Mouse (Mus musculus) limb, embryonic 13.5 days (tissue): ENCODE measurements at regions not wholly inside any gene's neighbourhood (a gene's known extent, or its start where the extent isn't known, plus 50 kb on each side); places are given as distances from the start of the nearest gene placed in this dataset.
A peak's percentile ranks its signal among the peaks of the same experiment; 100 is the strongest.

Experiments
- ATAC-seq: fragments of 200-750 bp; cut with Nextera tagmentation; 2 replicates; pipeline ENCODE4 v1.8.0; 2017; ENCODE audit warnings: low read depth, moderate number of reproducible peaks, moderate TSS enrichment; ENCODE audit not compliant: low FRiP score
- H3K27ac ChIP-seq: fragments of 300-500 bp; sonication (generic); 2 replicates; pipeline ENCODE4 v1.5.1; 2015; ENCODE audit warnings: inconsistent platforms, mild to moderate bottlenecking, moderate library complexity
- H3K27me3 ChIP-seq: fragments of 300-500 bp; sonication (generic); 2 replicates; pipeline ENCODE4 v1.6.1; 2015; ENCODE audit warnings: mild to moderate bottlenecking, inconsistent platforms
- H3K36me3 ChIP-seq: fragments of 300-500 bp; sonication (generic); 2 replicates; pipeline ENCODE4 v1.6.1; 2015; ENCODE audit warnings: inconsistent platforms, mild to moderate bottlenecking, moderate library complexity
- H3K4me1 ChIP-seq: fragments of 300-500 bp; sonication (generic); 2 replicates; pipeline ENCODE4 v1.6.1; 2015; ENCODE audit warnings: inconsistent platforms
- H3K4me2 ChIP-seq: fragments of 300-500 bp; sonication (generic); replicated peaks from 2 replicates; pipeline ENCODE4 v1.6.1; 2015; ENCODE audit warnings: inconsistent platforms, mild to moderate bottlenecking, moderate library complexity
- H3K4me3 ChIP-seq: fragments of 300-500 bp; sonication (generic); 2 replicates; pipeline ENCODE4 v1.5.1; 2015; ENCODE audit warnings: moderate library complexity, mild to moderate bottlenecking, inconsistent platforms
- H3K9ac ChIP-seq: fragments of 300-500 bp; sonication (generic); 2 replicates; pipeline ENCODE4 v1.6.1; 2015; ENCODE audit warnings: mild to moderate bottlenecking, inconsistent platforms
- H3K9me3 ChIP-seq: fragments of 300-500 bp; sonication (generic); 2 replicates; pipeline ENCODE4 v1.6.1; 2016; ENCODE audit warnings: inconsistent platforms
- WGBS: fragments of 180-500 bp; shearing (Covaris S2); methylation state at CpG from one replicate; pipeline ENCODE4 v1.1.7; 2015; 5-methylcytosine and 5-hydroxymethylcytosine counted together

- Histone ChIP-seq H3K36me3 (no peaks in the 10 kb centered on the region), H3K4me1 (no peaks in the 10 kb centered on the region), H3K4me2 (no peak overlapping the region), H3K27ac (no peak overlapping the region), H3K4me3 (no peak overlapping the region), H3K9ac (no peak overlapping the region), H3K27me3 (no peaks in the 10 kb centered on the region), H3K9me3 (no peaks in the 10 kb centered on the region)
- no peak for ATAC-seq
- WGBS: 47% methylated on average over 4 of the region's 4 CpGs
These were observed 271.1 kb upstream of the Nectin3 start for GRCm38 (mm10) chr16:46769383-46769782.

DNA sequence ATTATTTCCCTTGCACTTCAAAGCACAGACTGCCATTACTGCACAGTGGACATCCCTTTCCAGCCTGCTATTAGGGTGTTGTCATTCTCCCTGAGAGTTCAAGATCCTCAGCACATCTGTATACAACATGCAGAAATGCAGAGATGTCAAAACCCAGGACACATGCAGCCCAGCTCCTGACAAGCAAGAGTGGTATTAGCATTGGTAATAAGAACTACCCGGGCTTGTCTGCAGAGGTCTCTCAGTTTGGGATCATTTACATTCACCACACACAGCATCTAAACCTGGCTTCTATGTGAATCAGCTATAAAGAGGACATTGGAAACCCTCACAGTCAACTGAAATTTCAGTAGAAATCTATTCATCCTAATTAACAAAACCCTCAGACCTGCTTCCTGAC, 270.1 kb upstream of the Nectin3 start:
- ATAC-seq: no peak
- Histone ChIP-seq H3K4me2 (no peak overlapping the region), H3K9me3 (no peaks in the 10 kb centered on the region), H3K4me1 (no peaks in the 10 kb centered on the region), H3K4me3 (no peak overlapping the region), H3K27me3 (no peaks in the 10 kb centered on the region), H3K9ac (no peak overlapping the region), H3K36me3 (no peaks in the 10 kb centered on the region), H3K27ac (no peak overlapping the region)
- 73% methylated on average over 1 of the region's 1 CpGs for WGBS

DNA sequence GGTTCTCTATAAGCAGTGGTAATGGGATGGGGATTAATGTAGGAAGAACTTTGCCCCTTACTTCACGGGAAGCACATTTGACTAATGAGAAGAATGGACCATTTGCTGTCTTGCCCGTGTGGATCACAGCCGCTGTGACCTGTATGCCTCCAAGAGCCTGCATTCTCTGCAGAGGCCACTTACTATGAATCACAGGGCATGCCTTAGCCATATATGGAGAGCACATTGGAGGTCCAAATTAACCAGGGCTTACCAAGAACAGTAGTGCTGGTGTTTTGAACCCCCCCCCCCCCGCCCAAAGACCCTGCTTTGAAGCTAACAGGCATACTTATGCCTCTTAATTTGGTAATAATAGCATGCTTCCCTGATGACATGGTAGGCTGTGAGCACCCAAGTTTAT, 236.8 kb upstream of the Nectin3 start:
- H3K4me2 ChIP-seq: no peak overlapping the region
- WGBS: 74% methylated on average over 4 of the region's 4 CpGs
- no peak overlapping the region for H3K27ac ChIP-seq
- no peaks in the 10 kb centered on the region for H3K27me3 ChIP-seq
- no peaks in the 10 kb centered on the region for H3K9me3 ChIP-seq
- no peak for ATAC-seq
- no peaks in the 10 kb centered on the region for H3K4me1 ChIP-seq
- H3K36me3 ChIP-seq: no peaks in the 10 kb centered on the region
- H3K4me3 ChIP-seq: no peak overlapping the region
- no peak overlapping the region for H3K9ac ChIP-seq

GRCm38 (mm10) chr16:46728424-46728823, 230.1 kb upstream of the Nectin3 start:
- Histone ChIP-seq H3K27ac (no peak overlapping the region), H3K4me3 (no peak overlapping the region), H3K4me2 (no peak overlapping the region), H3K4me1 (no peaks in the 10 kb centered on the region), H3K36me3 (no peaks in the 10 kb centered on the region), H3K27me3 (no peaks in the 10 kb centered on the region), H3K9me3 (no peaks in the 10 kb centered on the region), H3K9ac (no peak overlapping the region)
- ATAC-seq: no peak
- 72% methylated on average over 3 of the region's 3 CpGs for WGBS

DNA sequence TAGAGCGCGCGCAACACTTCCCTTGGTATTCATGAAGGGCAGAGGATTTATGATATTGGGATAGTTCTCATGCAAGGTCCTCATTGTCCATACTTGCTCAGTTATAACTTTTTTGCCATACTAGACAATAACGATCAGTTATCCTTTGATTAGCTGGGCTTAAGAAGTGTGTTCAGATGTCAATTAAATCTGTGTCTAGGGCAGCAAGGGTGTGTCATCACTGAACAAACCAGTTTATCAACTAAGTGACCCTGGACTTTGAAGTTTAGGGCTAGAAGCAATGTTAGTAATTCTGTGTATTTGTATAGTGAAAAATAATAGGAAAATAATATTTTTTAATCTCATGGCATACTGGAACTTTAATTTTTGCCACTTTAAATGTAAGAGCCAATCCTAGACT, 225.3 kb upstream of the Nectin3 start:
- H3K36me3 ChIP-seq: no peaks in the 10 kb centered on the region
- H3K9ac ChIP-seq: no peak overlapping the region
- H3K4me3 ChIP-seq: no peak overlapping the region
- no peaks in the 10 kb centered on the region for H3K4me1 ChIP-seq
- no peaks in the 10 kb centered on the region for H3K27me3 ChIP-seq
- no peak overlapping the region for H3K27ac ChIP-seq
- 95% methylated on average over 4 of the region's 4 CpGs for WGBS
- no peaks in the 10 kb centered on the region for H3K9me3 ChIP-seq
- H3K4me2 ChIP-seq: no peak overlapping the region
- no peak for ATAC-seq

DNA sequence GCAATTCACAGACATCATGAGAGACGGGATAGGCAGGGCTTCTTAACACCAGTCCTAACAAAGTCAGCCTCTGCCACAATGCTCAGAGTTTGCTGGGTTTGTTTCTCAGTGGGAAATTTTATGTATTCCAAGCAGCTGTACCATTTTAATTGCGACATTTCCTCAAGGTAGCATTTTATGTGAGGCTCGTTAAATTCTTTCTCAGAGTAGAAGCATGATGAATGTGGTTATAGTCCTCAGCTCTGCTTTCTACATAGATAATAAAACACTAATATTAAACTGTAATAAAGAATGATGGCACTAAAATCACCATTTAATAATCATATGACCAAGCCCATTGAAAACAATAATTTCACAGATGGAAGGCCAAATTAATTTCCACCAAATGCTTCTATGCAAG, 181.5 kb upstream of the Nectin3 start:
- Histone ChIP-seq H3K9ac (no peak overlapping the region), H3K4me2 (no peak overlapping the region), H3K4me1 (no peaks in the 10 kb centered on the region), H3K27me3 (no peaks in the 10 kb centered on the region), H3K9me3 (no peaks in the 10 kb centered on the region), H3K27ac (no peak overlapping the region), H3K36me3 (no peaks in the 10 kb centered on the region), H3K4me3 (no peak overlapping the region)
- ATAC-seq: no peak
- 25% methylated on average over 3 of the region's 3 CpGs for WGBS

DNA sequence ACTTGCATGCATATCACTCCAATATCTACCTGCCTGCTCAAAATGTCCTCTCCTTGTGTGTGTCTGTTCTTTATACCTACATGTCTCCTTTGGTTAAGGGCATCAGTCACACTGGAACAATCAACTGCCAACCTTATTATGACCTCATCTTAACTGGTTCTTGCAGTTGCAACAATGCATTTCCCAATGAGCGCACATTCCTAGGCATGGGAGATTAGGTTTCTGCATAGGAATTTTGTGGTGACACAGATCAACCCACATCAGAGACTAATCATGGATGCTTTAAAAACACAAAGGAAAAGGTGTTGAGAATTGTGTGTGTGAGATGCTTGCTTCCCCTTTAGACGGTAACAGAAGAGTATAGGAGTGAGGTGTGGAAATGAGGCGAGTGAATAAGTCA, 171.3 kb upstream of the Nectin3 start:
- Histone ChIP-seq H3K4me3 (no peak overlapping the region), H3K9ac (no peak overlapping the region), H3K9me3 (no peaks in the 10 kb centered on the region), H3K27ac (no peak overlapping the region), H3K4me1 (no peaks in the 10 kb centered on the region), H3K27me3 (no peaks in the 10 kb centered on the region), H3K4me2 (no peak overlapping the region), H3K36me3 (no peaks in the 10 kb centered on the region)
- 80% methylated on average over 3 of the region's 3 CpGs for WGBS
- ATAC-seq: no peak

GRCm38 (mm10) chr16:46665566-46665965, 167.2 kb upstream of the Nectin3 start:
- H3K9ac ChIP-seq: no peak overlapping the region
- no peaks in the 10 kb centered on the region for H3K36me3 ChIP-seq
- no peak overlapping the region for H3K4me2 ChIP-seq
- ATAC-seq: peak; percentile 71; the same call in 1 of the 2 replicates
- no peak overlapping the region for H3K4me3 ChIP-seq
- H3K27ac ChIP-seq: no peak overlapping the region
- WGBS: 69% methylated on average over 3 of the region's 3 CpGs
- H3K4me1 ChIP-seq: no peaks in the 10 kb centered on the region
- H3K9me3 ChIP-seq: no peaks in the 10 kb centered on the region
- no peaks in the 10 kb centered on the region for H3K27me3 ChIP-seq

DNA sequence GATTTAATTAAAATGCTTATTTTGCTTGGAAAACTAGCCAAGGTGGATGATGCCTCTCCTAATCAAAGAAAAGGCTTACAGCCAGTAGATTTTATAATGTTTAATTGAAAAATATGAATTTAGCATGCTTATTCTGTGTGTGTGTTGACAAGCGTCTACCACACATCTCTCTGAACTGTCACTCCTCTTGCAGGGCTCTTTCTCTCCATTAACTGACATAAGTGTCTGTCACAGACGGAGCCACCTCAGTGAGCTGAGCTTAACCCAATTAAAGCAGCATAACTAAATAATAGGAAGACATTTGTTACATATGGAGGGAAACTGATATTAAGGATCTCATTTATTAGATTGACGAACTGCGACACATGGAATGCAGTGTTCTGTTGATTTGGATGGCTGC, 164.7 kb upstream of the Nectin3 start:
- Histone ChIP-seq H3K36me3 (no peaks in the 10 kb centered on the region), H3K27ac (no peak overlapping the region), H3K4me1 (no peaks in the 10 kb centered on the region), H3K9me3 (no peaks in the 10 kb centered on the region), H3K9ac (no peak overlapping the region), H3K4me3 (no peak overlapping the region), H3K4me2 (no peak overlapping the region), H3K27me3 (no peaks in the 10 kb centered on the region)
- ATAC-seq: no peak
- 86% methylated on average over 4 of the region's 4 CpGs for WGBS

- Histone ChIP-seq H3K9ac (no peak overlapping the region), H3K9me3 (no peaks in the 10 kb centered on the region), H3K27ac (no peak overlapping the region), H3K4me3 (no peak overlapping the region), H3K4me2 (no peak overlapping the region), H3K27me3 (no peaks in the 10 kb centered on the region), H3K36me3 (no peaks in the 10 kb centered on the region), H3K4me1 (no peaks in the 10 kb centered on the region)
- WGBS: 88% methylated on average over 4 of the region's 4 CpGs
- ATAC-seq: no peak
These were observed 156.7 kb upstream of the Nectin3 start for GRCm38 (mm10) chr16:46655041-46655440.

- no peak overlapping the region for H3K9ac ChIP-seq
- 7% methylated on average over 2 of the region's 2 CpGs for WGBS
- H3K9me3 ChIP-seq: no peaks in the 10 kb centered on the region
- ATAC-seq: no peak; the same call in 1 of the 2 replicates
- H3K4me3 ChIP-seq: no peak overlapping the region
- H3K27me3 ChIP-seq: no peaks in the 10 kb centered on the region
- no peak overlapping the region for H3K27ac ChIP-seq
- no peak overlapping the region for H3K4me2 ChIP-seq
- no peaks in the 10 kb centered on the region for H3K4me1 ChIP-seq
- H3K36me3 ChIP-seq: no peaks in the 10 kb centered on the region
These were observed 127.5 kb upstream of the Nectin3 start for GRCm38 (mm10) chr16:46625807-46626206.

- Histone ChIP-seq H3K27ac (no peak overlapping the region), H3K4me2 (no peak overlapping the region), H3K9me3 (no peaks in the 10 kb centered on the region), H3K4me3 (no peak overlapping the region), H3K27me3 (no peaks in the 10 kb centered on the region), H3K36me3 (no peaks in the 10 kb centered on the region), H3K4me1 (no peaks in the 10 kb centered on the region), H3K9ac (no peak overlapping the region)
- 92% methylated on average over 1 of the region's 1 CpGs for WGBS
- no peak for ATAC-seq
These were observed 124.9 kb upstream of the Nectin3 start for GRCm38 (mm10) chr16:46623246-46623645.

DNA sequence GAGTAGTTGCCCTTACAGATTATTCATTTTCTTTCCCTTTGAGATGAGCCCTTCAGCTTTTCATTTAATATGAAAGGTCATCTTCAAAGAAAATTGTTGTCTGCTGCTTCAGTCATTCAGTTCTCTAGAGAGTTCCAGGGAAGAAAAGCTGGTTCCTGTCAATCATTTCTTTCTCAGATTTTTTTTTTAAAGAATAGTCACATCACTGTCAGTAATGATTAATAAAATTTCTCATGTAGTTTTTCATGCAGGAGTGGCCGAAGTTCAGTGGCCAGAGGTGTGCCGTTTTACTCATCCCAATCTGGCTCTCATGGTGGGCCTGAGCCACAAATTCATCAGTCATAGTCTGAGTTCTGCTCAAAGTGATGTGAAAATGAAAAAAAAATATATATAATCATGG, 121.5 kb upstream of the Nectin3 start:
- 92% methylated on average over 2 of the region's 2 CpGs for WGBS
- H3K9me3 ChIP-seq: no peaks in the 10 kb centered on the region
- no peak overlapping the region for H3K27ac ChIP-seq
- no peak overlapping the region for H3K4me2 ChIP-seq
- no peak overlapping the region for H3K4me3 ChIP-seq
- H3K4me1 ChIP-seq: 0 out of 2 replicates have a peak, but pooled peaks cover 2% of the 10 kb centered on the region
- no peak for ATAC-seq
- no peaks in the 10 kb centered on the region for H3K27me3 ChIP-seq
- H3K9ac ChIP-seq: no peak overlapping the region
- no peaks in the 10 kb centered on the region for H3K36me3 ChIP-seq
